Mouse (Mus musculus) common myeloid progenitor, adult 5-6 weeks (primary cell): ENCODE measurements around the gene Napa. TPM values are rescaled to one million over a fixed set of nuclear protein-coding genes. Genes with fewer than 3 reads are reported as not detected.

Source experiments
- ATAC-seq: replicated peaks from 2 replicates; pipeline ENCODE4 v1.8.0; 2016; ENCODE audit warnings: low read depth, mild to moderate bottlenecking, moderate TSS enrichment, inconsistent platforms; ENCODE audit not compliant: poor library complexity, severe bottlenecking
- total RNA-seq: library from RNA; stranded (forward); fragments of 200-1000, 187-1606 nt; gene quantifications from 2 replicates; pipeline ENCODE4 v1.2.3, GENCODE M21; 2017

Napa gene
- 61.1 and 65.9 TPM in 2 replicates for total RNA-seq

GRCm38 (mm10) chr7:16098021-16099017, at the start of gene Napa:
Gene Napa (plus strand): TSS chr7:16098458.
- ATAC-seq = peak; percentile 87

- no peak for ATAC-seq
Measured at GRCm38 (mm10) chr7:16048675-16049575, 49.3 kb upstream of the Napa start.

DNA sequence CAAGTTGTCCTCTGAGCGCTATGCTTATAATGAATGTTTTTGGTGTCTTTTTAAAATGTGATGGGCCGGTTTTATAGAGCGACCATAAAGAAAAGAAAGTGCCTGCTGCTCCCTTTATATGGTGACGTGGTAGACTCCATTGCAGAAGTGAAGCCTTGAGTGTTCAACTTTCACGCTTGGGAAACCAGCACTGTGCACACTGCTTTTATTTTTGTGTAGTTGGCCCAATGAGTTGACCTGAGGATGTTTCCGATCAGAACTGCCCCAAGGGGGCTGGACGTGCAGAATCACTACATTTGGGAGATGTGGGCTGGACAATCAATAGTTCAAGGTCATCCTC, 48.7 kb upstream of the Napa start:
- no peak for ATAC-seq

DNA sequence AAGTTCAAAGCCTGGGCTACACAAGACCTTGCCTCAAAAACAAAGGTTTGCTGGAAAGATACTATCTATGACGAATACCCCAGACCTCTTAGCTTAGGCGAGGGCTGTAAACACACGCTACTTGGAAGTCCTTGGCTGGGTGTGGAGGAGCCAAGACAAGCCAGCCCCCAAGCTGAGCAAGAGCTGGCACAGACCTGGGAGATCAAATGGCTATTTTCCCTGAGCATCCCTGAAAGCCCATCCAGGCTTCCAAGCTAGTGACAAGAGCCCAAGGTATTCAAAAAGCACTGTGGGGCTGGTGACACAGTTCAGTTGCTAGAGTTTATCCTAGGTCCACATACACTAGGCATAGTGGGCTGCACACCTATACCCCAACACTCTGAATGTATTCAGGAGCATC, 47.7 kb upstream of the Napa start:
- ATAC-seq = no peak

GRCm38 (mm10) chr7:16051883-16052595, 46.2 kb upstream of the Napa start:
- peak; percentile 39 for ATAC-seq

GRCm38 (mm10) chr7:16052684-16053083, 45.6 kb upstream of the Napa start:
- ATAC-seq = peak; percentile 65

- peak; percentile 22; the same call in 1 of the 2 replicates for ATAC-seq
Measured at GRCm38 (mm10) chr7:16053105-16053504, 45.2 kb upstream of the Napa start.

- ATAC-seq = no peak
Measured at GRCm38 (mm10) chr7:16054966-16055365, 43.3 kb upstream of the Napa start.

- no peak for ATAC-seq
Measured at GRCm38 (mm10) chr7:16055665-16056064, 42.6 kb upstream of the Napa start.

GRCm38 (mm10) chr7:16056459-16057135, 41.7 kb upstream of the Napa start:
- no peak for ATAC-seq

DNA sequence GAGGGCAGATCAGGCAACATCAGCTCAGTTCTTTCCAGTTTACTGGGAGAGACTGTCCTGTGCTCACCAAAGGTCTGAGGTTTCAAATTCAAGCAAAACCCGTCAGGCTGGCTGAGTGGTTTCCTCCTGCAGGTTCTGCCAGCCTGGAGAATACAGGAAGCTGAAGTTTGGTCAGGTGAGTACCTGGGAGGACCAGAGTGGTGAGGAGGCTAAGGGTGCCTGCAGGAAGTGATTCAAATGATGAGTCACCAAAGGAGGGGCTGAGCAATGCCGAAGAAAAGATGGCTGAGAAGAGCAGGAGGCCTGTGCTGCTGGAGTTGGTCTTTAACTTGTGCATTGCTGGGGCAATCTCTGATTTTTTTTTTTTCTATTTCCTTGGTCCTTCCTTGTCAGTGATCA, 41.1 kb upstream of the Napa start:
- no peak for ATAC-seq

GRCm38 (mm10) chr7:16061219-16062098, 36.8 kb upstream of the Napa start, which contains the start of gene Zfp541:
Gene Zfp541 (plus strand): TSS chr7:16061814.
- no peak for ATAC-seq

GRCm38 (mm10) chr7:16062099-16062420, 36.2 kb upstream of the Napa start:
- no peak for ATAC-seq

- ATAC-seq = no peak
Measured at GRCm38 (mm10) chr7:16063490-16063889, 34.8 kb upstream of the Napa start.

DNA sequence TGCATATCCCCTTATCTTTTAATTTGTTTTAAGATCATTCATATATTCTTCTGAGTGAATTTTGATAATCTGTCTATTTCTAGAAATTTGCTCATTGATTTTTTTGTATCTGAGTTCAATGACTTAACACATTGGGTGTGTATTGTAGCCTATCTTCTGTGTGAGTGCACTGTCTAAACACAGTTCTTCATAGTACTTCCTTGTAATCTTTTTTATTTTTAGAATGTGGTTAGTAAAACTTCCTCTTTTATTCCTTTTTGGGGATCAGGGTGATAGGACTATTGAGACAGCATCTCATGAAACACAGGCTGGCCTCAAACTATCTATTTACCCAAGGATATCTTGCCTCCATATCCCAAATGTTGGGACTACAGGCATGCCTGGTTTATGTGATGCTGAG, 27.4 kb upstream of the Napa start:
- ATAC-seq = peak; percentile 88

DNA sequence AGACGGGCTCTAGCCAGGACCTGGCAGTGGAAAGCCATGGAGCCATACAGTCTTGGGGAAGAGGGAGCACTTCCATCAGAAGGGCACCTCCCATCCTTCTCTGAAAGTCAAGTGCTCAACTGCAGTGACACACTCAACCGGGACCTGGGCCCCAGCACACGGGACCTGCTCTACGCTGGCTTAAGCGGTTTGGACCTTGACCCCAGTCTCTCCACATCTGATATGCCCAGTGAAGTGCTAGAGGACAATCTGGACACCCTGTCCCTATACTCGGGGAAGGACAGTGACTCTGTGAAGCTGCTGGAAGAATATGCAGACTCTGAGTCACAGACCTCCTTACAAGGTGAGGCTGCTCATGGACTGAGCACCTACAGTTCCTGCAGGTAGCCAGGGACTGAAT, 26.4 kb upstream of the Napa start:
- ATAC-seq = no peak

DNA sequence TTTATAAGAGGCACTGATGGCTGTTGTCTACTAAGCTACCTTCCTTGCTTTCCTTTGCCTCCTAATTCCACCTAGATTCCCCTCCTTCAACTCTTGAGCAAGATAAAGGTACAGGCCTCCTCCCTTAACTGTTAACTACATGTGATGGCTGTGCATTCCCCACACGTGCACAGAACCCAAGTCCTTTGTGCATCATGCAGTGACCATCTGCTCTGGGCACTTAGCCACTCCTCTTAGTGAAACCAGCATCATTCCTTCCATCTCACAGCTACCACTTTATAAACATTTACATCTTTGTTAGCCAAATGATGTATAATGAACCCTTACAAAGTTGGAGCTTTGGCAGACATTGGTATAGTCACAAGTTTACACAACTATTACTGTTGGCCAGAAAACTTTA, 18.3 kb upstream of the Napa start:
- no peak for ATAC-seq

DNA sequence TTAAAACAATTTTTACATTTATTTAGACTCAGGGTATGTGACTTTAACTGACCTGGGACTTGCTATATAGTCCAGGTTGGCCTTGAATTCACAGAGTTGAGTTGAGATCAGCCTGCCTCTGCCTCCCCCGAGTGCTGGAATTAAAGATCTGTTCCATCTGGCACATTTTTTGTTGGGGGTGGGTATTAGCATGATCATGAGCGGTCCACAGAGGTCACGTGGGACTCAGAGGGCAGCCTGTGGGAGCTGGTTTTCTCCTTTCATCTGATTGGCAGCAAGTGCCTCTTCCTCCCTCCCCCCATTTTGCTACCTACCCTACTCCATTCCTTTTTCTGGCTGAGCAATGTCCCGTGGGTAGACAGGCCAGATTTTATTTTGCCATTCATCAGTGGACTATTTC, 17.7 kb upstream of the Napa start:
- no peak for ATAC-seq

DNA sequence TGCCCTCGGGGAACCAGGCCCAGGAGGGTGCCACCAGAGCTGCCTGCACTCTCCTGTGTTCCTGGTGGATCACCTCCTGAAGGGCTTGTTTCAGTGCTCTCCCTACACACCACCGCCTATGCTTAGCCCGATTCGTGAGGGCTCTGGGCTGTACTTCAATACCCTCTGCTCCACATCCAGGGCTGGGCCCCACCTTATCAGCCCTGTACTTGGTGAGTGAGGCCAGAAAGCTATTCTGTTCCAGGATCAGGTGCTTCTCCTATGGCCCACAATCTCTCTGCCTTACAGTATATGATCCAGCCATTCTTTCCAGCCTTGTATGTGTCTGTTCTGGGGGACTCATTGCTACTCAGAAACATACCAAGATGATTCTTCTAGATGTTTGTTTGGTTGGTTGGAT, 14.9 kb upstream of the Napa start:
- ATAC-seq = no peak
